Mouse (Mus musculus) hindbrain, embryonic 14.5 days (tissue): ENCODE measurements around the gene Hormad2. TPM values are rescaled to one million over a fixed set of nuclear protein-coding genes. Genes with fewer than 3 reads are reported as not detected.

Source experiments
- ATAC-seq: fragments of 200-750 bp; cut with Nextera tagmentation; 2 replicates; pipeline ENCODE4 v1.8.0; 2017; ENCODE audit warnings: moderate number of reproducible peaks, mild to moderate bottlenecking, moderate TSS enrichment, moderate library complexity; ENCODE audit not compliant: low FRiP score
- DNase-seq: peaks from one replicate; pipeline ENCODE4 v3.0.0-alpha.2; 2015; ENCODE audit warnings: low spot score
- H3K27ac ChIP-seq: fragments of 300-500 bp; sonication (generic); 2 replicates; pipeline ENCODE4 v1.5.1; 2014; ENCODE audit warnings: mild to moderate bottlenecking, moderate library complexity
- H3K27me3 ChIP-seq: fragments of 300-500 bp; sonication (generic); 2 replicates; pipeline ENCODE4 v1.6.1; 2014; ENCODE audit warnings: mild to moderate bottlenecking, low read length, mixed read lengths; ENCODE audit not compliant: control insufficient read depth, insufficient read depth
- H3K36me3 ChIP-seq: fragments of 300-500 bp; sonication (generic); replicated peaks from 2 replicates; pipeline ENCODE4 v1.6.1; 2014; ENCODE audit not compliant: control insufficient read depth, insufficient read depth
- H3K4me1 ChIP-seq: fragments of 300-500 bp; sonication (generic); replicated peaks from 2 replicates; pipeline ENCODE4 v1.6.1; 2014; ENCODE audit warnings: antibody characterized with exemption, low read length, mixed read lengths; ENCODE audit not compliant: control insufficient read depth, insufficient read depth
- H3K4me2 ChIP-seq: fragments of 300-500 bp; sonication (generic); replicated peaks from 2 replicates; pipeline ENCODE4 v1.6.1; 2014; ENCODE audit warnings: mild to moderate bottlenecking, moderate library complexity
- H3K4me3 ChIP-seq: fragments of 300-500 bp; sonication (generic); replicated peaks from 2 replicates; pipeline ENCODE4 v1.5.1; 2014; ENCODE audit warnings: mild to moderate bottlenecking, low read length
- H3K9ac ChIP-seq: fragments of 300-500 bp; sonication (generic); 2 replicates; pipeline ENCODE4 v1.6.1; 2014
- H3K9me3 ChIP-seq: fragments of 300-500 bp; sonication (generic); 2 replicates; pipeline ENCODE4 v1.6.1; 2016; ENCODE audit warnings: low read length; ENCODE audit not compliant: control insufficient read depth
- WGBS: fragments of 180-500 bp; shearing (Covaris S2); extraction: QIAGEN DNeasy Blood & Tissue Kit; methylation state at CpG from one replicate; pipeline ENCODE4 v1.1.7; 2014; 5-methylcytosine and 5-hydroxymethylcytosine counted together
- polyA plus RNA-seq: library from polyadenylated mRNA; unstranded; fragments of >200 nt; fragmentation: Nextera tagmentation; extraction: Ambion mirVana; gene quantifications from 2 replicates; pipeline ENCODE4 v1.2.1, GENCODE M21; 2014

Hormad2 gene
- polyA plus RNA-seq, 1 experiment from 2014 or later = 0.24 TPM

GRCm38 (mm10) chr11:4388018-4388417 lies 52.9 kb downstream of the Hormad2 start:
- Histone ChIP-seq H3K9ac (no peak overlapping the region), H3K27me3 (no peaks in the 10 kb centered on the region), H3K36me3 (no peaks in the 10 kb centered on the region), H3K4me2 (no peak overlapping the region), H3K4me3 (no peak overlapping the region), H3K4me1 (no peaks in the 10 kb centered on the region), H3K9me3 (no peaks in the 10 kb centered on the region), H3K27ac (no peak overlapping the region)
- no peak for ATAC-seq
- no peak for DNase-seq
- 0% methylated on average over 2 of the region's 2 CpGs for WGBS

DNA sequence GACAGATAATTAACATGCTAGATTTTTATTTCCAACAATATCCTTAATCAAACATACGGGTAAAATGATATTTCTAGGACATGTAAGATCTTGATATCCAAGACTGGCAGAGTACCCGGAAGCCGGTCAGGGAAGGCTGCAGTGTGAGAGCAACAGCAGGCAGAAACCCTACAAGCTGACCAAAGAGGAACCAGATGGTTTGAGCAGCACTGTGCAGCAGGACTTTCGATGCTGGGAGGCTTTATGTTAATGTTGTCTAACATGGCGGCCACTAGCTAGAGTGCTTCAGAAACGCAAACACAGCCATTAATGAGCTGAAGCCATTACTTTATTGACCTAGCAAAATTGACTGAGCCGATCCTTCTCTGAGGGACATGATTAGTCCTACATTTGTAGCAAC lies 58.6 kb downstream of the Hormad2 start:
- no peaks in the 10 kb centered on the region for H3K9me3 ChIP-seq
- no peak for ATAC-seq
- no peak overlapping the region for H3K4me2 ChIP-seq
- no peaks in the 10 kb centered on the region for H3K27me3 ChIP-seq
- H3K9ac ChIP-seq = no peak overlapping the region
- DNase-seq = no peak
- no peak overlapping the region for H3K4me3 ChIP-seq
- H3K4me1 ChIP-seq = no peaks in the 10 kb centered on the region
- WGBS = 93% methylated on average over 7 of the region's 7 CpGs
- no peak overlapping the region for H3K27ac ChIP-seq
- no peaks in the 10 kb centered on the region for H3K36me3 ChIP-seq

GRCm38 (mm10) chr11:4379857-4380256 lies 61.0 kb downstream of the Hormad2 start:
- Histone ChIP-seq H3K4me2 (no peak overlapping the region), H3K4me3 (no peak overlapping the region), H3K9me3 (no peaks in the 10 kb centered on the region), H3K36me3 (no peaks in the 10 kb centered on the region), H3K4me1 (no peaks in the 10 kb centered on the region), H3K27me3 (no peaks in the 10 kb centered on the region), H3K9ac (no peak overlapping the region), H3K27ac (no peak overlapping the region)
- WGBS = 84% methylated on average over 4 of the region's 4 CpGs
- DNase-seq (no peak), ATAC-seq (no peak)

GRCm38 (mm10) chr11:4366389-4366788 lies 74.5 kb downstream of the Hormad2 start:
- DNase-seq (no peak), ATAC-seq (no peak)
- H3K4me2 ChIP-seq = no peak overlapping the region
- H3K27me3 ChIP-seq = no peaks in the 10 kb centered on the region
- no peaks in the 10 kb centered on the region for H3K9me3 ChIP-seq
- H3K4me1 ChIP-seq = no peaks in the 10 kb centered on the region
- H3K36me3 ChIP-seq = no peaks in the 10 kb centered on the region
- H3K4me3 ChIP-seq = no peak overlapping the region
- 88% methylated on average over 4 of the region's 4 CpGs for WGBS
- H3K9ac ChIP-seq = no peak overlapping the region
- H3K27ac ChIP-seq = no peak overlapping the region

DNA sequence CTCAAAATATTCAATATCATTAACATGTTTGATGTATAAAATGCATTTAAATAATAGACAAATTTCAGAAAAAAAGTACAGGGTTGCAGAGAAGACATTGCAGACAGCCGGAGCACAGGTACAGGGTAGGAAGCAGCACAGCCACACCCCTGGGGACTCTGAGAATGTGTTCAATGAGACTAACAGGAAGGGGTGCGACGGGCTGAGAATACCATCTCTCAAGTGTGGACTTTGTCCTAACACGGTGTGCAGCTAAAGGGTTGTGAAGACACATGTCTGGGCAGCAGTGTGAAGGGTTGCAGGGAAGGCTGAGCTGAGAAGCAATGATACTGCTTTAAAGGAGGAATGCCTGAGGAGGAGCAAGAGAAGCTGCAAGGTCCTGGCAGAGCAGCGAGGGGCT lies 85.5 kb downstream of the Hormad2 start:
- Histone ChIP-seq H3K4me1 (no peaks in the 10 kb centered on the region), H3K4me3 (no peak overlapping the region), H3K36me3 (no peaks in the 10 kb centered on the region), H3K27me3 (no peaks in the 10 kb centered on the region), H3K9me3 (peaks cover 6% of the 10 kb centered on the region; the same call in 1 of the 2 replicates), H3K27ac (no peak overlapping the region), H3K9ac (no peak overlapping the region), H3K4me2 (no peak overlapping the region)
- DNase-seq (no peak), ATAC-seq (no peak)
- WGBS = 70% methylated on average over 5 of the region's 5 CpGs

- WGBS = 72% methylated on average over 3 of the region's 3 CpGs
- DNase-seq (no peak), ATAC-seq (no peak)
- H3K4me1 ChIP-seq = no peaks in the 10 kb centered on the region
- H3K9ac ChIP-seq = no peak overlapping the region
- H3K27me3 ChIP-seq = no peaks in the 10 kb centered on the region
- no peaks in the 10 kb centered on the region for H3K9me3 ChIP-seq
- H3K4me3 ChIP-seq = no peak overlapping the region
- no peaks in the 10 kb centered on the region for H3K36me3 ChIP-seq
- no peak overlapping the region for H3K4me2 ChIP-seq
- no peak overlapping the region for H3K27ac ChIP-seq
These were observed 88.3 kb downstream of the Hormad2 start for GRCm38 (mm10) chr11:4352637-4353036.

GRCm38 (mm10) chr11:4343926-4344325 lies 97.0 kb downstream of the Hormad2 start:
- no peak for DNase-seq
- H3K27me3 ChIP-seq = no peaks in the 10 kb centered on the region
- no peak overlapping the region for H3K9ac ChIP-seq
- H3K4me3 ChIP-seq = no peak overlapping the region
- no peaks in the 10 kb centered on the region for H3K4me1 ChIP-seq
- no peaks in the 10 kb centered on the region for H3K36me3 ChIP-seq
- no peaks in the 10 kb centered on the region for H3K9me3 ChIP-seq
- H3K4me2 ChIP-seq = no peak overlapping the region
- WGBS = 48% methylated on average over 4 of the region's 4 CpGs
- ATAC-seq = no peak
- H3K27ac ChIP-seq = no peak overlapping the region

DNA sequence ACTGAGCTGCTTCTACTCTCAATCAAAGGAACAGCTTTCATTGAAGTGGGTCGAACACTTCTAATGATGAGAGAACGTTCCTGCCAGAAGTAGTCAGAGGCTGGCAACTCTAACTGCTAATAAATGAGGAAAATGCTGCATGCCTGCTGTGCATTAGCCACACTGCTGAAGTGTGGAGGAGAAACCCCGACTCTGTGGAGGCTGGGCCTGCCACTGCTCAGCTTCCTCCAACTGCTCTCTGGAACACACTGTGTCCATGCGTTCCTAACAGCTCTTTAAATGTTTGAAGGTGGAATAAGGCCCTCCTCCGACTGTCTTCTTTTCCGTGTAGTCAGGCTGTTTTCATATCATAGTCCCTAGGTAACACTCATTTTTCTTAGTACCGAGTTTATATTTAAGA lies 98.9 kb downstream of the Hormad2 start:
- no peaks in the 10 kb centered on the region for H3K36me3 ChIP-seq
- H3K9me3 ChIP-seq = no peaks in the 10 kb centered on the region
- no peaks in the 10 kb centered on the region for H3K4me1 ChIP-seq
- H3K4me2 ChIP-seq = no peak overlapping the region
- 60% methylated on average over 7 of the region's 7 CpGs for WGBS
- H3K9ac ChIP-seq = no peak overlapping the region
- ATAC-seq = no peak
- no peak overlapping the region for H3K27ac ChIP-seq
- DNase-seq = no peak
- no peaks in the 10 kb centered on the region for H3K27me3 ChIP-seq
- H3K4me3 ChIP-seq = no peak overlapping the region

- Histone ChIP-seq H3K9ac (no peak overlapping the region), H3K27ac (no peak overlapping the region), H3K9me3 (no peaks in the 10 kb centered on the region), H3K4me3 (no peak overlapping the region), H3K4me1 (no peaks in the 10 kb centered on the region), H3K27me3 (no peaks in the 10 kb centered on the region), H3K36me3 (no peaks in the 10 kb centered on the region), H3K4me2 (no peak overlapping the region)
- WGBS = 91% methylated on average over 9 of the region's 9 CpGs
- DNase-seq (no peak), ATAC-seq (no peak)
These were observed 100.7 kb downstream of the Hormad2 start for GRCm38 (mm10) chr11:4340109-4340779.

DNA sequence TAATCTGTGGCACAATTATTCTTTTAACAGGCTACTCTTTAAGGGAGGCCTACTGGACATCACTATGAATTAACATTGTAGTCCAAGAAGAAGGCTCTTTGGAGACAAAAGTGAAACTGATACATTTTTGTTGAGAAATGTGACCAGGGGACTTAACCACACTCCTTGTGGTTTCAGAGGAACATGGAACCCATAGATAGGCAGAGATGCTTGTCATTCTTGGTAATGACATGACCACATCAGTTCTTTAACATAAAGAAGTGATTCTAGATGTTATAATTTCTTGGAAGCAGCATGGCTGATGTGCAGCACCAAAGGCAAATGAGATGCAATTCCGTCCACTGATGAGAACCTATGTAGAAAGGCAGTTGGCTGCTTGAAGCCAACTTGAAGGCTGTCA lies 101.6 kb downstream of the Hormad2 start:
- ATAC-seq = no peak
- Histone ChIP-seq H3K4me2 (no peak overlapping the region), H3K36me3 (no peaks in the 10 kb centered on the region)

More for the DNA sequence above, 101.6 kb downstream of the Hormad2 start:
- no peak overlapping the region for H3K9ac ChIP-seq
- H3K4me1 ChIP-seq = no peaks in the 10 kb centered on the region
- DNase-seq = no peak
- whole genome bisulfite sequencing = 93% methylated on average over 1 of the region's 1 CpGs
- H3K27ac ChIP-seq = no peak overlapping the region
- no peak overlapping the region for H3K4me3 ChIP-seq
- H3K9me3 ChIP-seq = no peaks in the 10 kb centered on the region
- no peaks in the 10 kb centered on the region for H3K27me3 ChIP-seq
